Mouse (Mus musculus): ENCODE measurements at regions not wholly inside any gene's neighbourhood (a gene's known extent, or its start where the extent isn't known, plus 50 kb on each side); places are given as distances from the start of the nearest gene placed in this dataset.

GRCm38 (mm10) chr12:107539683-107540082 is 51.3 kb downstream of the 3110018I06Rik start:
- Histone ChIP-seq H3K27ac (replicated peaks; ENCODE audit: insufficient read depth, low read depth, low read length) (no peak overlapping the region), H3K9ac (ENCODE audit: low read depth, low read length) (no peak overlapping the region), H3K36me3 (ENCODE audit: control insufficient read depth, insufficient read depth, low read length) (no peaks in the 10 kb centered on the region), H3K4me3 (ENCODE audit: insufficient read depth, low read depth, low read length) (no peak overlapping the region), H3K79me2 (ENCODE audit: control insufficient read depth, insufficient read depth, low read length) (no peaks in the 10 kb centered on the region), H3K27me3 (ENCODE audit: control insufficient read depth, insufficient read depth, low read length) (no peaks in the 10 kb centered on the region), H3K4me1 (ENCODE audit: control insufficient read depth, insufficient read depth, low read length) (no peaks in the 10 kb centered on the region)
- no peak for DNase-seq (ENCODE audit: extremely low read depth, low read depth, low spot score)
- TF ChIP-seq CTCF (IDR thresholded peaks at IDR 0.05; ENCODE audit: low read depth, low read length) (no peak), POLR2A (IDR thresholded peaks at IDR 0.05; ENCODE audit: extremely low read depth, insufficient read depth, low read length) (no peak)
- WGBS, result 47% methylated on average over 3 of the region's 3 CpGs

GRCm38 (mm10) chr12:107541196-107541595 is 52.8 kb downstream of the 3110018I06Rik start:
- no peak for TF ChIP-seq CTCF (IDR thresholded peaks at IDR 0.05; ENCODE audit: low read depth, low read length)
- TF ChIP-seq POLR2A (IDR thresholded peaks at IDR 0.05; ENCODE audit: extremely low read depth, insufficient read depth, low read length), result no peak
- WGBS, result 73% methylated on average over 5 of the region's 5 CpGs
- no peaks in the 10 kb centered on the region for H3K79me2 ChIP-seq (ENCODE audit: control insufficient read depth, insufficient read depth, low read length)
- H3K4me3 ChIP-seq (ENCODE audit: insufficient read depth, low read depth, low read length), result no peak overlapping the region
- DNase-seq (ENCODE audit: extremely low read depth, low read depth, low spot score), result no peak
- H3K27ac ChIP-seq (replicated peaks; ENCODE audit: insufficient read depth, low read depth, low read length), result no peak overlapping the region
- no peak overlapping the region for H3K9ac ChIP-seq (ENCODE audit: low read depth, low read length)
- H3K27me3 ChIP-seq (ENCODE audit: control insufficient read depth, insufficient read depth, low read length), result no peaks in the 10 kb centered on the region
- H3K4me1 ChIP-seq (ENCODE audit: control insufficient read depth, insufficient read depth, low read length), result no peaks in the 10 kb centered on the region
- no peaks in the 10 kb centered on the region for H3K36me3 ChIP-seq (ENCODE audit: control insufficient read depth, insufficient read depth, low read length)

- WGBS, result 64% methylated on average over 5 of the region's 5 CpGs
- Histone ChIP-seq H3K36me3 (ENCODE audit: control insufficient read depth, insufficient read depth, low read length) (no peaks in the 10 kb centered on the region), H3K27me3 (ENCODE audit: control insufficient read depth, insufficient read depth, low read length) (no peaks in the 10 kb centered on the region), H3K9ac (ENCODE audit: low read depth, low read length) (no peak overlapping the region), H3K4me1 (ENCODE audit: control insufficient read depth, insufficient read depth, low read length) (no peaks in the 10 kb centered on the region), H3K4me3 (ENCODE audit: insufficient read depth, low read depth, low read length) (no peak overlapping the region), H3K79me2 (ENCODE audit: control insufficient read depth, insufficient read depth, low read length) (no peaks in the 10 kb centered on the region), H3K27ac (replicated peaks; ENCODE audit: insufficient read depth, low read depth, low read length) (no peak overlapping the region)
- no peak for TF ChIP-seq POLR2A (IDR thresholded peaks at IDR 0.05; ENCODE audit: extremely low read depth, insufficient read depth, low read length)
- no peak for DNase-seq (ENCODE audit: extremely low read depth, low read depth, low spot score)
These were observed 58.9 kb downstream of the 3110018I06Rik start for GRCm38 (mm10) chr12:107547194-107547885.

- Histone ChIP-seq H3K27me3 (ENCODE audit: control insufficient read depth, insufficient read depth, low read length) (no peaks in the 10 kb centered on the region), H3K9ac (ENCODE audit: low read depth, low read length) (no peak overlapping the region), H3K27ac (replicated peaks; ENCODE audit: insufficient read depth, low read depth, low read length) (no peak overlapping the region), H3K79me2 (ENCODE audit: control insufficient read depth, insufficient read depth, low read length) (no peaks in the 10 kb centered on the region), H3K4me1 (ENCODE audit: control insufficient read depth, insufficient read depth, low read length) (no peaks in the 10 kb centered on the region), H3K36me3 (ENCODE audit: control insufficient read depth, insufficient read depth, low read length) (no peaks in the 10 kb centered on the region), H3K4me3 (ENCODE audit: insufficient read depth, low read depth, low read length) (no peak overlapping the region)
- 86% methylated on average over 3 of the region's 3 CpGs for WGBS
- DNase-seq (ENCODE audit: extremely low read depth, low read depth, low spot score), result no peak
- TF ChIP-seq CTCF (IDR thresholded peaks at IDR 0.05; ENCODE audit: low read depth, low read length) (no peak), POLR2A (IDR thresholded peaks at IDR 0.05; ENCODE audit: extremely low read depth, insufficient read depth, low read length) (no peak)
These were observed 59.5 kb downstream of the 3110018I06Rik start for GRCm38 (mm10) chr12:107547886-107548448.

GRCm38 (mm10) chr12:107549452-107550296 is 61.2 kb downstream of the 3110018I06Rik start:
- DNase-seq (ENCODE audit: extremely low read depth, low read depth, low spot score), result no peak
- Histone ChIP-seq H3K79me2 (ENCODE audit: control insufficient read depth, insufficient read depth, low read length) (no peaks in the 10 kb centered on the region), H3K36me3 (ENCODE audit: control insufficient read depth, insufficient read depth, low read length) (no peaks in the 10 kb centered on the region), H3K4me1 (ENCODE audit: control insufficient read depth, insufficient read depth, low read length) (no peaks in the 10 kb centered on the region), H3K27ac (replicated peaks; ENCODE audit: insufficient read depth, low read depth, low read length) (no peak overlapping the region), H3K9ac (ENCODE audit: low read depth, low read length) (no peak overlapping the region), H3K4me3 (ENCODE audit: insufficient read depth, low read depth, low read length) (no peak overlapping the region), H3K27me3 (ENCODE audit: control insufficient read depth, insufficient read depth, low read length) (no peaks in the 10 kb centered on the region)
- 84% methylated on average over 25 of the region's 25 CpGs for WGBS
- TF ChIP-seq CTCF (IDR thresholded peaks at IDR 0.05; ENCODE audit: low read depth, low read length) (no peak), POLR2A (IDR thresholded peaks at IDR 0.05; ENCODE audit: extremely low read depth, insufficient read depth, low read length) (no peak)
